Mouse (Mus musculus) activated CD4-positive, CD25-positive, alpha-beta regulatory T cell, adult 4 months (primary cell): ENCODE results near the gene Slit3. TPM values are rescaled to one million over a fixed set of nuclear protein-coding genes. Genes with fewer than 3 reads are reported as not detected.

Experiments
- ATAC-seq: one replicate; pipeline ENCODE4 v1.8.0; 2017
- polyA plus RNA-seq, 2 experiments: library from polyadenylated mRNA; unstranded; fragments of 100-300 nt; shearing (Covaris generic); gene quantifications; one replicate each; pipeline ENCODE4 v1.2.1; 2017

Slit3 gene
- polyA plus RNA-seq, 2 experiments from 2014 or later, result not detected

DNA sequence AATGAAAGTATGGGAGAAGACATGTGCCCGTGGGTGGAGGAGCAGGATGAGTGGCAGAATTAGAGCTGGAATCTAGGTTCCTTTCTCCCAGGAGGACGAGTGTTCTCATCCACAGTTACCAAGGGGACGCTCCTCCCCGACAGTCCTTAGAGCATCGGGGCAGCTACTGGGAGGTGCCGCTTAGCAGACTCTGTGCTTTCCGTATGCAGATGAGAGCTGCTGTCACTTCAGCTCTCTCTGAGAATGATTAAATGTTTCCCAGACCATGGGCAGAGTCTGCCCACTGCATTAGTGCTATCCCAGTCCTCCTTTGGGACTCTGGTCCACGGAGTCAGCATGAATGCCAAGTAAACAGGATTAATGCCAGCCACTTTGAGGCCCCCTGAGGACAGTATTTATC is 359.1 kb downstream of the Slit3 start:
- ATAC-seq, result no peak

DNA sequence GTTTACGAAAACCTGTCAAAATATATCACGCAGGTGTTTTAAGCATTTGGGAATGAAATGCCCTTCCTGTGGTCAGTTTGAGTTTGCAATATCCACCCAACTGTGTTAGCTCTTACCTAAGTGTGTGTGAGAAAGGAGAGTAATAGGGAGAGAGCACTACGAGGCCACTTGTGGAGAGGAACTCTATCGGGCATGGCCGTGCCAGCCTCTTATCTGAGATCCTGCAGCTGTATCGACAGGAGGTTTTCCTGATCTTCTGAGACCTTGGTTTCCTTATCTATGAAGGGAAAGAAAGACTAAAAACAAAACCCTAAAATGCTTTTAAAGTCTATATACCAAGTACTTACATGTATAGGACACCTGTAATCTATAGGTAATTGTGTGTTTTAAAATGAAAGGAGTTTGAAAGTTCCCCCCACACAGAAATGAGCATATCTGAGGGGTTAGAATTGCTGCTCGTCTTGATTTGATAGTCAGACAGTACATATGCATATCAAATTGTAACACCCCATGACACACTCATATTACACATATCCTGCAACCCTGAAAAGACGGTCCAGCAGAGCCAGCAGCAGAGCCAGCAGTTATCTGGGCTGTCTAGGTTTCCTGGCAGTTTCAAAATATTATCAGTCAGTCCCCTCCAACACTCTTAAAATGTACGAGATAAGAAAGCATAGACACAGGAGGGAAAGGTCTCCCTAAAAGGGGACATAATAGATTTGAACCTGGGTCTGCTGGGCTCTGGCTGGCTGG is 360.8 kb downstream of the Slit3 start:
- no peak for ATAC-seq

DNA sequence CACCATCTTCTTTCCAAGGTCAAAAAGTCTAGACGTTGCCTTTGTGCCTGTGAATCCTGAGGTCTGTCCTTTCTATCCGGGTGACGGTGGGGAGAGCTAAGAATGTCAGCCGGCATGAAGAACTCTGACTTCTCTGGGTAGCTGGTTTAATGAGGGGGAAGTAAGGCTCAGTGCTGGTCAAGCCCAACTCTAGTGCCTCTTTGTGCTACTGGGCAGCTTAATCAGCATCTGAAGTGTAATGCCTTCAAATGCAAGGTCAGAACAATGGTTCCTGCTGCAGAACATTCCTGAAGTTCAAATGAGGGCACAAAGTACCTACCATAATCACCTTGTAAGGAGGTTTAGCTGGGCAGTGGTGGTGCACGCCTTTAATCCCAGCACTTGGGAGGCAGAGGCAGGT is 366.9 kb downstream of the Slit3 start:
- no peak for ATAC-seq

DNA sequence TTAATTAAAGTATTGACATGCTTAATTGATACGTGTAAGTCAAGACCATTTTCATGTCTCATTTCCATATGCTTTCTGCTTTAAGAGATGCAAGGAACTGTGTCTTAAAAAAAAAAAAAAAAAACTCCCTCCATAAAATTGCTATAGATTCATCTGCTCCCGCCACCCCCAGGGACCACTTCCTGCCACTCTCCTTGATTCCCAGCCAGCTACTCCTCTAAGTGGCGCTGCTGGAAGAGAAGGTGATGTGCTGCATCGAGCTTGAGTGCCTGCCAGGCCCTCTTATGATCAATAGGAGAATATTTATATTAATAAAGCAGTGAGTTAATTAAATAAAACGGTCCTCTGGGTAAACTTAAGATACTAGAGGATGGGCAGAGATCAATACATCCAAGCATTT is 370.7 kb downstream of the Slit3 start:
- no peak for ATAC-seq

DNA sequence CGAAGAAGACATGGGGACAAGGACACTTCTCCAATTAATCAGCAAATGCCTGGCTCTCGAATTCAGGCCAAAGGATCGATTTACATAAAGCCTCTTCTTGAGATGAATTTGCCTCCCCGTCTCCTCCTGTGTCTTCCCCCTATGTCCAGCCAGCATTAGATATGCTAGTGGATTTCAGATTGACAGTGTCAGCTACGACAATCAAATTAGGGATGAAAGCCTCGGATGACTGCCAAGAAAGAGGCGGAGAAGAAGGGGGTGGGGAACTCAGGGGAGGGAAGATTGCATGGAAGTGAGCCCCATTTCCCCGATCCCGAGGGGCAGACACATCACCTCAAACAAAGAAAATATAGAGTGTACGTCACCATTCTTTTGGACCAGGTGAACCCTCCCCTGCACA is 375.9 kb downstream of the Slit3 start:
- ATAC-seq, result no peak

DNA sequence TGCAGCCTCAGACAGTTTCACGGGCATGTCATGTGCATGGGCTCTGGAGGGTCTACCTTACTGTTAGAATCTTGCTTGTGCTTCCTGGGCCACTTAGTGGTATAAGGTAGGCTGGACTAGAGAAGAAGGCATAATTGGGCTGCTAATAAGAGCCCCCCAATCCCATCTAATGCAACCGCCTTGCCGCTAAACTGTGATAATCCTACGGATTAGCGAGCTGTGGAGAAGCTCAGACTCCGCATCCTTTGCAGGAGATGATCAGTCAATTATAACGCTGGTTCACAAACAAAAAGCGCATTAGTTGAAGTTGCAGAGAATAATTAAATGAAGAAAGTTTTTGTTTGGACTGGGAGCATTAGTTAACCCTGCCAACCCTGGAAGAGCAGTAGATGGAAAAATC is 376.9 kb downstream of the Slit3 start:
- no peak for ATAC-seq

DNA sequence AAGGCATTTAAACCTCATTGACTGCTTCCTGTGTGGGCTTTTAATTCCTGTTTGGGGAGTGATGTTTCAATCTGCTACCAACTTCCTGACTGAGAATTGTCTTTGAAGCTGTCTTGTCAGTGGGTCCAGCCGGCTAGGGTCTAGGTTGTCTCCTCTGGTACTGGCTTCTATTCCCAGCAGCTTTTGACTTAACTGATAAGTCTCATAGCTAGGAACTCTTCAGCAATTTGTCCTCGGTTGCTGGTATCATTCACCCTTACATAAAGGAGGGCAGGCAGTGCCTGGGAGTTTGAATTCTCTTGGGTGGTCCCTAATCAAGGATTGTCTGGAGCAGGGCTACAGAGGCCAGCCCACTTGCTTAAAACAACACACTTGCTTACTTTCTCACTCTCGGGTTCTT is 381.1 kb downstream of the Slit3 start:
- no peak for ATAC-seq

DNA sequence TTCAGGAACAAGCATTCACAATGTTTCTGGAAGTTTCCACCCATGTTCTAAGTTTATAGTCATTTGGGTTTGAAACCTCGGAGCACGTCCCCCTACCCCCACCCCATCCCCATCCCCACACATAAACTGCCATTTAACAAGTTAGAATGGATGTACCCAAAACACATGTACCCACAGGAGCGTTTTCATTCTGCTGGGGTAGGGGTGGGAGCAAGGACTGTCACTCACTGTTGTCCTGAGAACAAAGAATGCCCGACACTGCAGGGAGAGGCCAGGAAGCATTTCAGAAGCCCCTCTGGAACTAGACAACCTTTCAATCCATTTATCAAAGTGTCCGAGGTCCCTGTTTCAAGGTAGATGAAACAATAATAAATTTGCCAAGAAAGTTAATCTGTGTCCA is 383.0 kb downstream of the Slit3 start:
- ATAC-seq, result no peak

DNA sequence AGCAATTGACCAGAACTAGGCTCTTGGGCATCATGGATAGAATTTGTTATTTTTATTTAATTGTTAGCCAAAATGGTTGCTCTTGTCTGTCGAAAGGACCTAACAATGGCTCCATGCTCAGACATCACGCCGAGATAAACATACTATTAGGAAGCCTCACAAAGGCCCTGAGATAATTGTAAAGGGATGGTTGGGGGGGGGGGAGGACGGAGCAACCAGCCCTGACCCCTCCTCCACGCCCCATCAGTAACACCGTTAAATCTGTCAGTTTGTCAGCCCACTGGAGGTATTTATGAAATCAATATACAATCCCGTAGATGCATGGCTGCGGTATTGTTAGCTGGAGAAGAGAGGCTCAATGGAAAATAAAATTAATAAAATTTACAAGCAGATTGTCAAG is 383.9 kb downstream of the Slit3 start:
- ATAC-seq, result no peak

DNA sequence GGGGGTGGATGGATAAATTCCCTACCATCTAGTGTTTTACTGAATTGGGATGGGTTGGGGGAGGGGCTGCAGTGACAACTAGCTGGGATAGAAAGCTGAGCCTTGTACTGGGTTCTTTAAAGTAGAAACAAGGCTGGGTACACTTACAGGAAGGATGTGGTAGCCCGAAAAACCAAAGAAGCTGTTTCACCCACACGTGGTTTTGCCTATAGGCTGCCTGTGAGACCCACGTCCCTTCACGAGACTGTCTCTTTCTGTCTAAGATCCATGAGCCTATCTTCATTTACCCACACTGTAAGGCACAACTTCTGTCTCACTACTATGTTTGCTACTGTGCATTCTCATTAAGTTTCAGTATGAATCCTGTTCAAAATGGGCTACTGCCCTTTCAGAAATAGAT is 384.3 kb downstream of the Slit3 start:
- ATAC-seq, result peak; percentile 28

DNA sequence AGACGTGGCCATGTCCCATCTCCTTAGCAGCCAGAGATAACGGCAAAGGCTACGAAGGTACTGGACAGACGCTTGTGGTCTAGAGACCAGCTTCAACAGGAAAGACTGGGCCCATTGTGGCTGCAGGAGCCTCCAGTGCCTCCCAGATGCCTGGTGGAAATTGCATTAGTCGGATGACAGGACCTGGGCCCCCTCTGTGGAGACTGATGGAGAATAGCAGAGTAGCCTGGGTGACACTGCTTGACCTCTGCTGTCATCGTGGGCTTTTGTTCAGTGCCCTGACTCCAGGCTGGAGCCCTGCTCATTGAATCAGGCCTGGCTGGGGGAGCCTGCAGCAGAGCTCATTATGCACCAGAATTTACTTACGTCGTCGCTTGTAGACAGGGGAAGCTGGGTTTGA is 384.8 kb downstream of the Slit3 start:
- no peak for ATAC-seq

DNA sequence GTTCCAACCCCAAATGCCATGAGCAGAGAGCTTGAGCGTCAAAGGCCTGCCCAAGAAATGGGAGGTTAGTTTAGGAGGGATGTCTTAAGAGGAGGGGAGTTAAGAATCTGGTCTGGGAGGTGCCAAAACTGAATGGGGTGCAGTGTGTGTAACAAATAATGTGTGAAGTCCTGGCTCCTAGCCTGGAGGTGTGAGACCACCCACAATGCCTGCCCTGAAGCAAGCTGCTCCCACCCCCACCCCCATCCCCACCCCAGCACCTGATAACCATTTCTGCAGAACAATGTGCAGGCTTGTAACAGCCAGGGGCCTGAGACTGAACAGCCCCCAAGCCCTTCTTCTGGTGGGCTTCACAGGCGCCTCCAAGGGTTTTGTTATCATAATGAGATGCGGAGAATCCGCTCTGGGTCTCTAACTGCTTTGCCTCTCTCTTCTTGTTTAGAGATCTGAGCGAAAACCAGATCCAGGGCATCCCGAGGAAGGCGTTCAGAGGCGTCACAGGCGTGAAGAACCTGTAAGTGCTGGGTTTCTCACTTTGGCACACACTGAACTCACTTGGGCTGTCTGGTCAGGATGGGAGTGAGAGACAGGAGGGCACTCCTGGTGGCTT is 386.9 kb downstream of the Slit3 start:
- no peak for ATAC-seq

DNA sequence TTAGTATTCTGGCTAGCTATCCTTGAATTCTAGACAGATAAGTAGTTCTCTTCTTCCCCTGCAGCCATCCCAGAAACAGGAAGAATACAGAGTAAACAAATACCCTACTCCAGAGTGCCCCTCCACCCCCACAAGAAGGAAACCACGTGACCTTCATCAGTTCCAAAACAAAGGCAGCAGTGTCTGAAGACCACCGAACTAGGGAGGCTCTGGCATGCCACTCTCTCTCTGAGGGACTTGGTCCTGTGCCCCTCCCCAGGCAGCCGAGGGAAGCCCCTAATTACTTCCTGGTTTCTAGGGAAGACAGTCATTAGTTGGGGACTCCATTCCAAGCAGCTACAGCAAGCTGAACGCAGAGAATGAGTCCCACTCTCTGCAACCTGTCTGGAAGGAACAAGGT is 391.7 kb downstream of the Slit3 start:
- ATAC-seq, result no peak

DNA sequence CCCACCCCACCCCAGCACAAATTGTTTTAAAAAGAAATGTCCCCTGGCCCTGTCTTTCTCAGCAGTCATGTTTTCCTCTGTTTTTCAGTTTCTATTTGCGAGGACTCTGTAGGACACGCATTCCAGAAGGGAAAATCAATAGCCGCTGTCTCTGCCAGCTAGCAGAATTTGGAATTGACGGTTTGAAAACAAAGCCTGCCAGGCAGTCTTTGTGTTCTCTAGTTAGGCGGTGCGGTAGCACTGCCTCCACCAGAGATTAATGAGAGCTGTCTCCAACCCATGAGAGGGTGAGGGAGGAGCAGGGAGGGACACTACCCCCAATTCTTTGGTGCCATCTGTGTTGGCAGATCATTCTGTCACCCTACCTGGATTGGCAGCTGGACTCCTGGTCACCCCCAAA is 392.3 kb downstream of the Slit3 start:
- no peak for ATAC-seq

DNA sequence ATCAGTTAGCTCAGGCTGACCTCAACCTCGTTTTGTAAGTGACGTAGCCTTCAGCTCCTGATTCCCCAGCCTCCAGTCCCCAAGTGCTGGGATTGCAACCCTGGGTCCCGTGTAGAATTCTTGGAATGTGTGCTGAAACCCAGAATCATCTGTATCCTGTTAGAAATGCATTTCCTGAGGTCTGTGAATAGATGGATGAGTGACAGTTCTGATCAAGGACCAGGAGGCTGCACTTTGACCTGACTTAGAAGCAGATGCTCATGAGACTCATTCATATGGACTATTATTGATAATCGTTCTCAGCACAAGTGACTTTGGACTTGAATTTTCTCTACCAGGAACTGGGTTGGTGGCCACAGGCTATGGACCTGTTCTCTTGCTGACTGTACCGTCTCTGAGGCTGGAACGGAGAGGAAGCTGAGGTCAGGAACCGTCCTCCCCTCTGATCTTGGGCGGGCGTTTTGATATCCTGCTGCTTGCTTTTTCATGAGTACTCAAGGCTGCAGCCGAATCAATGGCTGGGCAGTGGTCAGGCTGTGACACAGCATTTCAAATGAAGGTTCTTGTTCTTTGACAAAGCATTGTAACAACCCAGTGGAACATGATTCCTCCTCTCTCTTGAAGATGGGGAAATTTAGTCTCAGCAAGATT is 401.9 kb downstream of the Slit3 start:
- no peak for ATAC-seq

DNA sequence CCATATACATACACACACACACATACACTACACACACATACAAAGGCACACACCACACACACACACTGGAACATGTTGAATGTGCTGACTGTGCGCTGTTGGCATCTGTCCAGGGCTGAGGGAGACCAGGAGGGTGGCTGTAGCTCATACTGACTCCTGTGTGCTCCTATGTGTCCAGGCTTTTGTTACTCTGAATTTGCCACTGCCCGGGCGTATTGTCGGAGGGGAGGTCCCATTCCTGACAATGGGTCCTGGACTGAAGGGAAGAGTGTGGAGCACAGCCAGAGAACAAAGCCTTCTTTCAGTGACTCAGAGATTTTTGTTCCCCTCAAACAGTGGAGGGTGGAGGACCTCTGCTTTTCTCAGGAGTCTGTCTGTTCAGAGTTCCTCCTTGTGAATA is 402.7 kb downstream of the Slit3 start:
- no peak for ATAC-seq

DNA sequence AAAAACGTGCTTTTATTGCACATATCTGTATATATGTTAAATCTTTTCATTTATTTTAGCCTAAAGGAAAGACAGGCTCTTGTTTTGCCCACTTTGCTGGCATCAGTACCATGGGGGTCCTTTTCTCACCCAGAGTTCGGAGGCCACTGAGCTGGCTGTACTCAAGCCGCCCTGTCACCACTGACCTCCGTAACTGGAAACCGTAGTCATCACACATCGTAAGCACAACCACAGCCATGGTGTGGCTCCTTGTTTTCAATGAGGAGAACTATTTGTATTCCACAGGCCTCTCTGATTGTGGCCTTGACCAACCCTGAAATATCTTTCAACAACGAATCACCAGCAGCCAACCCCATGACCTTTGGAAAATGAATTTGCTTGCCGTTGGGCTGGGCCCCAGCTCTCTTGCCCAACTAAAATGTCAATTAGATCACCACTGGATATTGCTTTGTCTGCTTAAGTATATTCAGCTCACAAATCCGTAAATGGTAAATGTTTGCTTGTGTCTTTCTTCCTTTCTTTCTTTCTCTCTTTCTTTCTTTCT is 405.3 kb downstream of the Slit3 start:
- no peak for ATAC-seq

DNA sequence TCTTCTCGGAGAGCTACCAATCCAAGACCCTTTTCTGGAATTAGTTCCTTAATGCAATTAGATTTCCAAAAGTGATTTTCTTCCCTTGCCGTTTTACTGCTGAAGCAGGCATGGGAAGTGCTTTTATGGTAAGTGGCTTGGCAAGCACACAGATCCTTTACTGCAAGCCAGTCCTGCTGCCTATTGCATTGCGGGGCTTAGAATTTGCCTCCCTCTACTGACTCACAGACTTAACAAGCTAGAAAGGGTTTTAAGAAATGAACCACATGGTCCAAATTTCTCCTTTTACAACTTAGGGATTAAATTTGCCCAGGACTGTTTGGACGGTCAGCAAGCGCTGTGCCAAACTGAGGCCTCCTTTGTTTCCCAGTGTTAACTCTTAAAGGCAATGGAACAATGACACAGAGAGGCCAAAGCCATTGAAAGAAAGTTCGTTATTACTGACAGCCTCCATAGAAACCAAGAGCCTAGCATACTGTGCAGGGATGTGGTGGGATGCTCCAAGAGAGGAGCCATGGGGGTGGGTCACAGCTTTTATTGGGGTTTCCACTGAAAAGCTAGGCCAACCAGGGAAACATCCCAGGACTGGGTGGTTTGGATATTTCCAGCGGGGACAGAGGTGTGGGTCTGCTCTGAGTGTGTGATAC is 406.9 kb downstream of the Slit3 start:
- ATAC-seq, result no peak

DNA sequence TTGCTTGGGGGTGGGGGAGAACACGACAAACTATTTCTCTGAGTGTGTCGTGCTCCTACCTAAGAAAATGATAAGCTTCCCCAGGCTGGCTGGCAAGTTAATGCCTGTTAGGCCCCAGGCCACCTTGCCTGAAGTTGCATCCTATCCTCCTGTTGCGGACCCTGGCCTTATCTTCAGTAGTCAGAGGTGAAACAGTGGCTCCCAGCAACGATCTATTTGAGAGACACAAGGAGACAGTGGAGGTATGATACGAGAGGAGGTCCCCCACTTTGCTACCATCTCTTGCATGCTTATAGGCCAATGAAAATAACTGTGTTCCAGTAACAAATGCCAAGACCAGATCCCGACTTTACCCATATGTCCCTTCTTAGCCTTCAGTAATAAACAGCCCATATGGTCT is 414.0 kb downstream of the Slit3 start:
- ATAC-seq, result no peak

DNA sequence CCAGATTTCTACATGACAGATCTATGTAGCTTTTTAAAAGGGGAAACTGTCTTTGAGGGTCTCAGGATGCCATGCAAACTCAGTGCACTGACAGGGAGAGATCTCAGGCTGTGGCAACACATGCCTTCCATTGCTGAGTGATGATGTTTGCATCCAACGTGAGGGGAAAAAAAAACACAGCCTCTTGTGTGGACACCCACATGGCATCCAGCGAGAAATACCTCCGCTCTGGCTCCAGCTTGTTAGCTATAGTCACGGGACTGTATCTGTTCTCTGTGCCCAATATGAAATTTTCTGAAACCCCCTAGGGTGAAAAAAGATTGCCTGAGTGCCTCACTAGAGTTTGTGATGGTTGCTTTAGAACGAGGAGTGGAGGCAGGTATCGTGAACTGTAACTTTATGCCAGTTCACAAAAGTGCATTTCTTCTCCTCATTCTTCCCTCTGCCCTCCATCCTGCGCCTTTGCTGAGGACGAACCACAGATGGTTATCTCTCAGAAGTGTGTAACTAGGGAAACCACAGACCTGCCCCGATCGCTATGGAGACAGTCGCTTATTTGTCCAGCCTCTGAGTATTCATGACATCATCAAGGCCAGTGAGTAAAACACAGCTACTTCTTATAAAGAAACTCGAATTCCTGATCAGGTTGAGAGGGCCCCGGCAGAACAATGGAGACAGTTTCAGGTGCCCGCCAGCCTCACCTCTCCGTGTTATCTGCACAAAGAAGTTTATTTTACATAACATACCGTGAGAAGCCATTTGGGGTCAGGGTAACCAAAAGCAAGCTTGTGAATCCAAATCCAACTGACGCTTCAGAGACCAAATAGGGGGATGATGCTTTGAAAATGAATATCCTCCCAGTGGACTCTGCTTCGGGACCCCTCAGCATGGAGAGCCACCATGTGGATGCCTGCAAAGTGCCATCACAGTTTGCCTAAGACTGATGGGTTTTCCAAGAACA is 416.4 kb downstream of the Slit3 start:
- no peak for ATAC-seq

DNA sequence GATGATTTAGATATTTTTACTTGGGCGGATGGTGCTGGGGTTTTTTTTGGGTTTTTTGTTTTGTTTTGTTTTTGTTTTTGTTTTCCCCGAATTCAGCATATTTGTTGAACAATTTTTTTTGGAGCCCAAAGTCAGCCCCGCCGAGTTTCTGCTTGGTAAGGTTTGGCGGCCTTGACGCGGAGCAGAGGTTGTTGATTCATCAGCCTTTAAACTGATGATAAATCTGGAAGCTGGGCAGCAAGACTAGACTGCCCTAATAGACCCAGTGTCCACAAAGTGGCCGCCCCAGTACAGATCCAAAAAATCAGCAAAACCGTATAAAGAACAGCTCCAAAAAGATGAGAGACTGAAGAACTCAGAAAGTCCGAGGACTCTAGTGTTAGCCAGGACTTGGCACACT is 421.7 kb downstream of the Slit3 start:
- no peak for ATAC-seq
